Mouse (Mus musculus): ENCODE data around the gene Gm20388.

GRCm38 (mm10) chr8:122866231-122866630 is 2955.6 kb downstream of the Gm20388 start:
- TF ChIP-seq ZNF384 (IDR thresholded peaks at IDR 0.05; ENCODE audit: low read depth, low read length) (no peak), MAFK (IDR thresholded peaks at IDR 0.05; ENCODE audit: insufficient read depth, low read depth, low read length) (no peak), CHD2 (IDR thresholded peaks at IDR 0.05; ENCODE audit: low read depth, low read length) (no peak), ZC3H11A (IDR thresholded peaks at IDR 0.05; ENCODE audit: borderline replicate concordance, low read depth, low read length) (no peak)
